Mouse (Mus musculus): Measurements from ENCODE around the gene Gm21680. TPM values are rescaled to one million over a fixed set of nuclear protein-coding genes. Genes with fewer than 3 reads are reported as not detected.

Gene Gm21680
- polyA plus RNA-seq (2012; rRNA removed): not detected in 2 replicates

DNA sequence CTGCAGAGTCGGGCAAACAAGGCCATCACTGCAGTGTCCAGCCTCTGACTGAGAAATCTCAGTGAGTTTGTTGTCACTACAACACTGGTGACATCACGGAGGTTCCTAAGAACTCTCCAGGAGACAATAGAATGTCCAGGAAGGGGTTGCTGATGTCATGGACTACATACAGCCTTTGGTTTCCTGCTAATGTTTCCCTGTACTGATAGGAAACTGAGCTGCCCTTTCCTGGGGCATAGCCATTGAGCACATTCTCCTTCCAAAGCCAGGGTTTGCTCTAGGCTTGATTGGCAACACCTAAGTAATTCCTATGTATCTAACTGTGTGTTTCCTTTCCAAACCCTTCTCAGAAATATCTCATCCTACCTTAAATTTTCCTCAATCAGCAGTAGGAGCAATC lies at the start of gene Gm21680:
Gene Gm21680, minus strand, starts transcription at position 101 of the 400 bp plus-strand sequence.

GRCm38 (mm10) chr5:26004698-26005097 lies 32.2 kb upstream of the Gm21680 start, which contains the start of gene Gm1979:
TSS of gene Gm1979 (minus strand) at chr5:26004798.

DNA sequence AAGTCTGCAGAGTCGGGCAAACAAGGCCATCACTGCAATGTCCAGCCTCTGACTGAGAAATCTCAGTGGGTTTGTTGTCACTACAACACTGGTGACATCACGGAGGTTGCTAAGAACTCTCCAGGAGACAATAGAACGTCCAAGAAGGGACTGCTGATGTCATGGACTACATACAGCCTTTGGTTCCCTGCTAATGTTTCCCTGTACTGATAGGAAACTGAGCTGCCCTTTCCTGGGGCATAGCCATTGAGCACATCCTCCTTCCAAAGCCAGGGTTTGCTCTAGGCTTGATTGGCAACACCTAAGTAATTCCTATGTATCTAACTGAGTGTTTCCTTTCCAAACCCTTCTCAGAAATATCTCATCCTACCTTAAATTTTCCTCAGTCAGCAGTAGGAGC lies 16.1 kb upstream of the Gm21680 start, which contains the start of gene Gm21698:
Gene Gm21698, minus strand, starts transcription at position 101 of the 400 bp plus-strand sequence.

GRCm38 (mm10) chr5:25954317-25954716 lies 18.1 kb downstream of the Gm21680 start, which contains the start of gene Gm21671:
TSS of gene Gm21671 (minus strand) at chr5:25954417.

GRCm38 (mm10) chr5:25942281-25942680 lies 30.2 kb downstream of the Gm21680 start, which contains the start of gene Gm21663:
TSS of gene Gm21663 (minus strand) at chr5:25942381.

Other genes with a start within 250 kb of the Gm21680 start
- gene Actr3b, start 212.7 kb downstream of the Gm21680 start, polyA plus RNA-seq (2012; rRNA removed): 0.35 and 0.46 TPM in 2 replicates
- gene Gm21663, start 30.3 kb downstream of the Gm21680 start, polyA plus RNA-seq (2012; rRNA removed): not detected in 2 replicates
- not detected in 2 replicates for gene Gm21671, start 18.2 kb downstream of the Gm21680 start, polyA plus RNA-seq (2012; rRNA removed)
- not detected in 2 replicates for gene Gm21698, start 16.0 kb upstream of the Gm21680 start, polyA plus RNA-seq (2012; rRNA removed)
- not detected in 2 replicates for gene Gm1979, start 32.1 kb upstream of the Gm21680 start, polyA plus RNA-seq (2012; rRNA removed)
- not detected in 2 replicates for gene Gm5862, start 50.3 kb upstream of the Gm21680 start, polyA plus RNA-seq (2012; rRNA removed)
- not detected in 2 replicates for gene Speer4a, start 66.9 kb upstream of the Gm21680 start, polyA plus RNA-seq (2012; rRNA removed)
- gene Gm7347, start 85.9 kb upstream of the Gm21680 start, polyA plus RNA-seq (2012; rRNA removed): not detected in 2 replicates
- not detected in 2 replicates for gene Gm10471, start 116.6 kb upstream of the Gm21680 start, polyA plus RNA-seq (2012; rRNA removed)
- gene 5031410I06Rik, start 132.7 kb upstream of the Gm21680 start, polyA plus RNA-seq (2012; rRNA removed): not detected in 2 replicates
- not detected in 2 replicates for gene Gm10220, start 148.8 kb upstream of the Gm21680 start, polyA plus RNA-seq (2012; rRNA removed)

Measured in liver, embryonic 18 days (tissue).